Mouse (Mus musculus) adrenal gland, postnatal 25 days (tissue): ENCODE data around the gene 4921509C19Rik. TPM values are rescaled to one million over a fixed set of nuclear protein-coding genes. Genes with fewer than 3 reads are reported as not detected.
A peak's percentile ranks its signal among the peaks of the same experiment; 100 is the strongest.
"Not testable (repeated sequence)": the region's sequence is repeated elsewhere in the genome, so short reads cannot be mapped to it uniquely, and the experiment has no call there.

ENCODE experiments used
- DNase-seq: peaks from one replicate; pipeline ENCODE4 v3.0.0; 2021; ENCODE audit warnings: mixed read lengths
- long read RNA-seq: library from polyadenylated mRNA; stranded (forward); transcript quantifications from one replicate; pipeline ENCODE4 v2.0.0, GENCODE M21; 2021
- total RNA-seq: library from RNA; stranded (reverse); gene quantifications from 2 replicates; pipeline ENCODE4 v1.2.3, GENCODE M21; 2021

4921509C19Rik gene
- not detected in 2 replicates for total RNA-seq
- long read RNA-seq: 0 reads

DNA sequence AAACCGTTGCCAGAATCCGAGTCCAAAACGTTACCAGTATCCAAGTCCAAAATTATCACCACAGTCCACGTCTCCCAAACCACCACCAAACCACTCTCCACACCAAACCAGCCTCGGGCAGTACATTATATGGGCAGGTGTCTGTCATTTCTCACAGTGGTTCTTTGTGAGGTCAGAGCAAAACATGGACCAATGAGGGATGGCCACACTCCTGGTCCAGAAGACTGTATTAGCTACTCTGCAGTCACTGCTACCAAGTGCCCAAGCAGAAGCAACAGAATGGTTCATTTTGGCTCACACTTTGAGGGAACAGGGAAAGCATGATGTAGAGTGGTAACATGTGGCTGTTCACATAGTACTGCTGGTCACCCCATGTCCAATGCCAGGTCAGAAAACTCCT is at the start of gene 4921509C19Rik:
Gene 4921509C19Rik, minus strand, starts transcription at position 101 of the 400 bp plus-strand sequence.
- not testable (repeated sequence) for DNase-seq

DNA sequence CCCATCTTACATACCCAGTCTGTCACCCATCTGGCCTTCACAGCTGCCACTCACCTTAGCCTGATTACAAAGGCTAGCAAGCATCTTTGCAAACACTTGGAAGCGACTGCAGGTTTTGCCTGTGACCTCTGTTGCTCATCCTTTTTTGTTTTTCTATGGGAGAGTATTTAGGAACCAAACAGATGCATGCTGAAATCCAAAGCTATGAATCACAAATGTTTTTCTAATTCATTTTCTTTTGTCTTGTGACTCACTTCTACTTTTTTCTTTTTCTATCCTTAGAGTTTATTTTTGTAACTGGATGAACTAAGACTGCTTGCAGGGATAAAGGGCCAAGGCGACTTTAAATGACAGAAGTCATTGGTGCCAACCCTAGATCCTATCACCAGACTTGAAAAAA is 49.6 kb upstream of the 4921509C19Rik start:
- no peak for DNase-seq

DNA sequence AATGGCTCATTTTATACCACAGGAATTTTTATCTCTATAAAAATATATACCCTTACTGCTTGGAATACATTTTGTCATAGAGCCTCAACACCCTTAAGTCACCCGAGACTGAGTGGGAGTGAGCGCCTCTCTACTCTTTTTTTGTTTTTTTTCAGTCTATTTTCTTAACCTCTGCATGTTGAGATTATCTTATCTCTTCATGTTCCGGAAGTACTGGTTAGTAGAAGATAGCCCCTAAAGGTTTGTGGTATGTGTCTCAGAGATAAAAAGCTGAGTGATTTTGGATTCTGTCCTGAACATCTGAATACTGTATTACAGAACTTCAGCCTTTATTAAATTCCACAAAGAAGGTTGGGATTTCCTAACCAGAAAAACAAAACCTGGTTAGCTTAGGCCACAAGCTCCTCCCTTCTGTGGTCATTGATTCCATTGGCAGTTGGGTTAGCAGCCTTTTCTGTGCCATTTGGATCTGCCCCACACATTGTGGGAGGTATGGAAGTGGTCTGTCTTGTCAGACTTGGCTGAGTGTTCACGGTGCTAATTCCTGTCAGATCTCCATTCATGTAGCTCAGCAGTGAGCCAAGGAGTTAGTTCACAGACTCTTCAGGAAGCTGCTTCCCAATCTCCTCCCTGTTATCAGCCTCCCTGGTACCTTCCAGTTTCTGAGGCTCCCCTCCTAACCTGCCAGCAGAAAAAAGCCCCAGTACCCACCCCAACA is 48.5 kb upstream of the 4921509C19Rik start:
- DNase-seq: no peak

DNA sequence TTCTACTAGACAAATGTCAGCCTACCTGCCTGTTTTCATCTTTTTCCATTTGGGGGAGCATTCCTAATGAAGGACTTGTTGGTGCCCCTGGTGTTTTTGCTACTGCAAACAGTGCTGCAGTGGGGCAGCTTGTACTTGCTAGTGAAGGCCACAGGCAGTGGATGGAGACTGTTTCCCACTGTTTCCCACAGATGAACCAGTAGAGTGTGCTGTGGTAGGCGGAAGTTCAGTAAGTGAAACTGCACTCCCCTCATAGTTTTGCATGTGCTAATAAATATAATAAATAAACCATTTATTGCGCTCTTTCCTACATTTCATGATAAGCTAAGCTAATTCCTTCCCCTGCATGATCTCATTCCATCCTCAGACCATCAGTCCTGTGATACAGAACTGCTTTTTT is 43.0 kb upstream of the 4921509C19Rik start:
- DNase-seq: no peak

DNA sequence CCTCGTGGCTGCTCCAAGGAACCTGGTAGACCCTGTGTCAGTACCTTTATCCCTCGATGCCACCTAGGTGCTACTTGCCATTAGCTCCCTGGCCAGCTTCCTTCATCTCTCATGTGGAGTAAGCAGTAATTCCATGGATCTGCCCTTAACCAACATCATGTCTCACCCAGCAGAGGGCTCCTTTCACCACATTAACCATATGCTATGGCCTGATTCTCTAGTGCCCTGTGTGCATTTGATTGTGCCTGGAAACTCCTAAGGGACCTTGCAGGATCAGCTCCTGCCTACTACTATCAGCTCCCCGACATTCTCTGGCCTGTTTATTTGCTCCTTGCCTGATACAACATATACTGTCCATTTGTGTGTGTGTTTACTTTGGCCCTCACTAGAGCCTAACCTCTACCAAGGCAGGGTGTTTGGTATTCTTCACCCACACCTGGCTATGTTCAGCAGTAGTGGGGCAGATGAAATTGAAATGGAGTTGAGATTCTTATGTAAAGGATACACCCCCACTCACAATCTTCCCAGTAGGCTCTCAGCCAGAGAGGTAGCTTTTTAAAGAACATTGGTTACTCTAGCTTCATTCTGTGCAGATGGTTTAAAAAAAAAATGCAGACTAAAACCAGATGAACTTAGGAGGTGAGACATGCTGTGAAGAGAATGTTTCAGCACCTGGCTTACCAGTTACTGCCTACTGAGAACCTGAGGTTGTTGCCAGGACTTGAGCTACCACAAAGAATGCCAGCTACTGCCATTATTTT is 37.8 kb upstream of the 4921509C19Rik start:
- no peak for DNase-seq

DNA sequence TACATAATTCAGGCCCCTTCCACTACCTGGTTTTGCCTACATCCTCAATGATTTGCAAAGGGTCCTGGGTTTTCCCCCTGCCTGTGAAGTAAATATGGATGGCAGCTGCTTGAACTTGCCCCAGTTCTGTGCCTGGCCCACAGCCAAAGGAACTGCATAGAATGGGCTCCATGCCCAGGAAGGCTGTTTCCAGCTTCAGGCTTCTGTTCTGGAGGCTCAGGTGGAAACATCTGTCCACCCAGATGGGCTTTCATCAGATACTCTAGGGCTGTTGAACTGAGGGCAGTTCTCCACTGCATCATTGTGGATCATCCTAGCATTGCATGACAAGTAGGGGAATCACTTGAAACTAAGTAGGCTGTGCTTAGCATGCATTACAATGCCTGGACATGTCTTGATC is 36.2 kb upstream of the 4921509C19Rik start:
- peak; percentile 72 for DNase-seq

DNA sequence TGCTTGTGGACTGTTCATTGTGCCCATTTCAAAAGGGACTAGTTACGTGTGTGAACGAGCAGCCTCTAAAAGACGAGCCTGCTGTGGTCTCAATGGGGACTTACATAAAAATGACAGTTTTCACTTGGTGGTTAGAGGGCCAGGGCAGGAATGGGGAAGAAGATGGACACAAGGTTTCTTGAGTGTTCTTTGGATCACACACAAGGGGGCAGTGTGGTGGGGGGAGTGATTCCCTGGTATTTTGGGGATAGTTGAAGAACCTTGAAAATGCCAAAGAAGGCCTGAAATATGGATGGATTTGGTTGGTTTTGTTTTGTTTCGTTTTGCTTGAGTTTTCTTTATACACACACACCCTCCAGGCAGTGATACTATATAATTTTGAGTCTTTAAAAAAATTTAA is 28.3 kb upstream of the 4921509C19Rik start:
- DNase-seq: no peak

DNA sequence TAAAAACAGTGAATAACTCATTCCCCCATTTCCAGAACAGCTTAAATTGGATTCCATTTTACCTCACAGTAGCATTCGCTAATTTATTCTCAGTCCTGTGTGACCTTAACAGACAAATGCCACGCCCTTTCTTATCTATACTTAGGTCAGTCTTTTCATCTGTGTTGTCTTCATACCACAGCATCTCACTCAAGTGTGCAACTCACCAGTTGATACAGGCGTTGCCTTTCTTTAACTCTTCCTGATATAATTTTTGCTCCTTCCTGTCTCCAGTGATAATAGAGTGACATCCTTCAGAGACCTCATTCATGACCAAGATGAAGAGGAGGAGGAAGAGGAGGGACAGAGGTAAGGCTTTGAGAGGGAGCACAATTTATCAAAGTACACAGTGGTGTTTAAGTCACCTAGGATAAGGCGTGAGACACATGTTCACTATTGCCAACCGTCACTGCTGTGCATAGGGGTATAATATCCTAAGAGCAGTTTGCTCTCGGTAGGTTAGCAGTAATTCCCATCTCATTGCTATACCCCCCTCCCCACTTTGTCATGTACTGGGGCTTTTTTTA is 24.6 kb upstream of the 4921509C19Rik start:
- no peak for DNase-seq

DNA sequence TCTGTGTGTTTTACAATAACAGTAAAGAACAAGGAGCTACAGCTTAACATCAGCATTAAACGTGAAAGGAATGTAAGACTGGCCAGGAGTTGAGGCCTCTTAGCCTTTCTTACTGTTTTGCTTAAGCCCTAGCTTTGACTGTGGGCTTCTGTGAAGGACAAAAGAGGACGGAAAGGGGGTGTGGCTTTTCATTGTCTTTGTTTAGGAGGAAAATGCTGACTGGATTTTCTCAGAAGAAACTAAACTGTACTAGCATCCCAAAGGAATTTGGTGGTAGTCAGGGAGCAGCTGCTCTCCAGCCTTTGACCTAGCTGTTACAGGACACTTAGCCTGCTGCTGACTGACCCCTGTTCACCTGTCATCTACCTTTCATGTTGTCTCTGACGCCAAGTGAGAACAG is 22.4 kb upstream of the 4921509C19Rik start:
- DNase-seq: no peak

DNA sequence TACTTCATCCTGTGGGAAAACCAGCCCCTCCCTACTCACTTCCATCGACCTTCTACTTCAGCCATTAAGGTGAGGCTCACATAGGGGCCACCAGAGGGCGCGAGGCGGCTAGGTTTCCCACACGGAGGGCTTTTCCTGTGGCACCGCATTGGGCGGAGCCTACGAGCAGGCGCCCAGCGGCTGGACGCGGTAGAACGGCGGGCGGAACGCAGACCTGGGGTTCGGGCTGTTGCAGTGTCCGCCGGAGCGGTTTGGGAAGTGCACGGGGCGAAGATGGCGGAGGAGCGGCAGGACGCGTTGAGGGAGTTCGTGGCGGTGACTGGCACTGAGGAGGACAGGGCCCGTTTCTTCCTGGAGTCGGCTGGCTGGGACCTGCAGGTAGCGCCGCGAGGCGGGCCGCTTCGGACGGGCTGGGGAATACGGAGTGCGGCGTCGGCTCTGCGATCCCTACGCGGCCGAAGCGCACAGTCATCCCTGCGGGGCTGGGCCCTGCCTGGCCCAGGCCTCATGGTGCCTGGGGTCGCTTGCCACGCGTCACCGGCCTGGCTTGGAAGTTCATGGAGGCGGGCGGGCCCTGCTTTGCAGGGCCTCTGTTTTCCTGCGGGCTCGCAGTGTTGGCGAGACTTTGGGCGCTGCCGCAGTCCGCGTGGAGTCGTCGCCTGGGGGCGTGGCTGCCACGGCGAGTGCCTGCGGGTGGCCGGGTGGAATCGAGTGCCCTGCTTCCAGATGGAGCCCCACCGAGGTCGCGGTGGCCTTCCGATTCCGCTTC is 18.3 kb upstream of the 4921509C19Rik start, which contains the start of gene Nsfl1c:
Gene Nsfl1c, plus strand, starts transcription at position 148 of the 769 bp plus-strand sequence.
- peak; percentile 96 for DNase-seq

DNA sequence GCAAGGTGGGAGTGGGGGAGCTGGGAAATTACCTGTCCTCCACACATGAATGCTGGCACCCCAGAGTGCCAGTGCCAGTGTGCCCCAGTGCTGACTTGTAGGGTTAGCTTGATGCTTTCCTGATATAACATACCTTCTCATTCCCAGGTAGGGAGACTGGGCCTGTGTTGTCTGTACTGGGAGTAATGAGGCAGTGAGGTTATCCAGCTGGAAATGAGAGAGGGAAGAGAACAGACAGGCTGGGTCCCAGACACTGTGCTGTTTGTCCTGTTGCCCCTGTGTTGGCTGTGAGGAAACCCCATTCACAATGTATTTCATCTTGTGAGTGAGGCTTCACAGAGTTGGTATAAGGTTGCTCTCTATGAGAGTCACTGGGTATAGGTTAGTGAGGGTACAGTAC is 10.5 kb upstream of the 4921509C19Rik start:
- DNase-seq: no peak

DNA sequence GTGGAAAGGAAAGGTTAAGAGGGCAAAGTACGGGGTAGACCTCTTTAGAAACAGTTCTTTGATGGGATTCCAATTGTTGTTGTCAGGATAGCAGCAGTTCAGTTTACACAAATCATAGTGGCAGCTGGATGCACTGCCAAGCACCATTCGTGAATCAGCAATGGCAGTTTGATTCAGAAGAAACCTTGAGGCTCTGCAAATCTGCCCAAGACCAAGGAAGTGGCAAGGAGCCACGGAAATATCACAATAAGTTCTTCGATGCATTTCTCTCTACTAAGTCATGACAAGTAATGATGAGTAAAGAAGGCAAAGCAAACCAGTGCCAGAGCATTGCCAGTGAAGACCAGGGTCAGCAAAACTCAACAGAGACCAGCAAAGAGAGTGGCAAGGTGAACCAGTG is 41.0 kb downstream of the 4921509C19Rik start:
- DNase-seq: peak; percentile 20

DNA sequence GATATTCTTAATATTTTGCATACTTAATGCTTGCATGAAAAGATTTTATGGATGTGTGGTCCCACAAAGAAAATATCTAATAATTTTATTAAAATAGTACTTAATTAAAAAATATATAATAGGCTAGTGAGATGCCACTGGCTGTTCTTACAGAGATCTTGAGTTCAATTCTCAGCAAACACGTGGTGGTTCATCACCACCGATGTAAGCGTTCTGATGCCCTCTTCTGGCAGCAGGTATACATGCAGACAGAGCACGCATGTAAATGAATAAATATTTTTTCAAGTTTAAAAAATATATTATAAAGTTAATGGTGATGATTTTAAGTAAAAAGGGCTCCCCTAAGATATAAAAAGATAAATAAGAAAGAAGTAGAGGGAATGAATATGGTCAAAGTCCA is 41.8 kb downstream of the 4921509C19Rik start:
- not testable (repeated sequence) for DNase-seq

Other genes with a start within 250 kb of the 4921509C19Rik start
- 146 and 159 TPM in 2 replicates for gene Nsfl1c, start 18.0 kb upstream of the 4921509C19Rik start, total RNA-seq
- 233 and 267 TPM in 2 replicates for gene Fkbp1a, start 66.3 kb upstream of the 4921509C19Rik start, total RNA-seq
- gene Sdcbp2, start 96.5 kb upstream of the 4921509C19Rik start, total RNA-seq: 1.1 and 1.3 TPM in 2 replicates
- gene Snph, start 156.4 kb upstream of the 4921509C19Rik start, total RNA-seq: 10.8 and 12.7 TPM in 2 replicates
- 0.18 TPM in 1 of 2 replicates, not detected in the other for gene Rad21l, start 192.4 kb upstream of the 4921509C19Rik start, total RNA-seq
- gene Tmem74b, start 225.9 kb upstream of the 4921509C19Rik start, total RNA-seq: 0.90 and 1.4 TPM in 2 replicates